Mouse (Mus musculus) heart, embryonic 16.5 days (tissue): ENCODE data around the gene Tacc3. TPM values are rescaled to one million over a fixed set of nuclear protein-coding genes. Genes with fewer than 3 reads are reported as not detected.

Experiments
- ATAC-seq: fragments of 200-750 bp; cut with Nextera tagmentation; replicated peaks from 2 replicates; pipeline ENCODE4 v1.8.0; 2017; ENCODE audit warnings: moderate number of reproducible peaks; ENCODE audit not compliant: insufficient read depth, low FRiP score; ENCODE audit errors: extremely low read depth
- H3K27ac ChIP-seq: fragments of 300-500 bp; sonication (generic); 2 replicates; pipeline ENCODE4 v1.5.1; 2014; ENCODE audit warnings: mild to moderate bottlenecking, low read length, control low read depth, moderate library complexity
- H3K27me3 ChIP-seq: fragments of 300-500 bp; sonication (generic); 2 replicates; pipeline ENCODE4 v1.6.1; 2014; ENCODE audit warnings: low read length, mixed read lengths; ENCODE audit not compliant: control insufficient read depth, insufficient read depth
- H3K36me3 ChIP-seq: fragments of 300-500 bp; sonication (generic); 2 replicates; pipeline ENCODE4 v1.6.1; 2014; ENCODE audit not compliant: control insufficient read depth, insufficient read depth
- H3K4me1 ChIP-seq: fragments of 300-500 bp; sonication (generic); 2 replicates; pipeline ENCODE4 v1.6.1; 2014; ENCODE audit warnings: low read length, mixed read lengths; ENCODE audit not compliant: control insufficient read depth, insufficient read depth
- H3K4me2 ChIP-seq: fragments of 300-500 bp; sonication (generic); 2 replicates; pipeline ENCODE4 v1.6.1; 2014; ENCODE audit warnings: low read depth, mild to moderate bottlenecking, control low read depth, low read length
- H3K4me3 ChIP-seq: fragments of 300-500 bp; sonication (generic); 2 replicates; pipeline ENCODE4 v1.5.1; 2014; ENCODE audit warnings: mild to moderate bottlenecking, control low read depth, low read length
- H3K9ac ChIP-seq: fragments of 300-500 bp; sonication (generic); 2 replicates; pipeline ENCODE4 v1.6.1; 2014; ENCODE audit warnings: low read length, control low read depth
- H3K9me3 ChIP-seq: fragments of 300-500 bp; sonication (generic); replicated peaks from 2 replicates; pipeline ENCODE4 v1.6.1; 2016; ENCODE audit warnings: low read length; ENCODE audit not compliant: control insufficient read depth
- WGBS: fragments of 180-500 bp; shearing (Covaris S2); extraction: QIAGEN DNeasy Blood & Tissue Kit; methylation state at CpG from one replicate; pipeline ENCODE4 v1.1.7; 2014; 5-methylcytosine and 5-hydroxymethylcytosine counted together
- polyA plus RNA-seq: library from polyadenylated mRNA; unstranded; fragments of >200 nt; fragmentation: Nextera tagmentation; extraction: Ambion mirVana; gene quantifications from 2 replicates; pipeline ENCODE4 v1.2.1, GENCODE M21; 2015

Tacc3 gene
- polyA plus RNA-seq, 1 experiment from 2014 or later = 122 TPM

GRCm38 (mm10) chr5:33696430-33696829, 38.5 kb downstream of the Tacc3 start:
- no peak for ATAC-seq
- Histone ChIP-seq H3K27ac (no peak overlapping the region), H3K36me3 (no peaks in the 10 kb centered on the region), H3K4me1 (peaks cover 24% of the 10 kb centered on the region), H3K4me3 (no peak overlapping the region), H3K9me3 (no peaks in the 10 kb centered on the region), H3K9ac (no peak overlapping the region), H3K4me2 (no peak overlapping the region), H3K27me3 (peaks cover 21% of the 10 kb centered on the region)
- WGBS = 82% methylated on average over 5 of the region's 5 CpGs

- 64% methylated on average over 1 of the region's 1 CpGs for WGBS
- no peak overlapping the region for H3K9ac ChIP-seq
- no peak overlapping the region for H3K4me3 ChIP-seq
- peaks cover 20% of the 10 kb centered on the region for H3K4me1 ChIP-seq
- H3K9me3 ChIP-seq = no peaks in the 10 kb centered on the region
- H3K27ac ChIP-seq = no peak overlapping the region
- no peak for ATAC-seq
- H3K4me2 ChIP-seq = no peak overlapping the region
- peaks cover 21% of the 10 kb centered on the region for H3K27me3 ChIP-seq
- no peaks in the 10 kb centered on the region for H3K36me3 ChIP-seq
Observed at GRCm38 (mm10) chr5:33697534-33697933, 39.6 kb downstream of the Tacc3 start.

- H3K27ac ChIP-seq = no peak overlapping the region
- no peaks in the 10 kb centered on the region for H3K36me3 ChIP-seq
- peaks cover 16% of the 10 kb centered on the region for H3K4me1 ChIP-seq
- H3K4me3 ChIP-seq = no peak overlapping the region
- H3K4me2 ChIP-seq = no peak overlapping the region
- H3K9ac ChIP-seq = no peak overlapping the region
- peaks cover 21% of the 10 kb centered on the region for H3K27me3 ChIP-seq
- WGBS = 39% methylated on average over 13 of the region's 13 CpGs
- no peak for ATAC-seq
- H3K9me3 ChIP-seq = no peaks in the 10 kb centered on the region
Observed at GRCm38 (mm10) chr5:33697947-33698512, 40.1 kb downstream of the Tacc3 start.

- Histone ChIP-seq H3K4me2 (no peak overlapping the region), H3K4me3 (no peak overlapping the region), H3K27ac (no peak overlapping the region), H3K9me3 (no peaks in the 10 kb centered on the region), H3K27me3 (peaks cover 21% of the 10 kb centered on the region), H3K9ac (no peak overlapping the region), H3K4me1 (peaks cover 16% of the 10 kb centered on the region), H3K36me3 (no peaks in the 10 kb centered on the region)
- no peak for ATAC-seq
- WGBS = 94% methylated on average over 5 of the region's 5 CpGs
Observed at GRCm38 (mm10) chr5:33698669-33699068, 40.7 kb downstream of the Tacc3 start.

- 23% methylated on average over 13 of the region's 13 CpGs for WGBS
- Histone ChIP-seq H3K9me3 (no peaks in the 10 kb centered on the region), H3K36me3 (no peaks in the 10 kb centered on the region), H3K9ac (no peak overlapping the region), H3K4me1 (peaks cover 15% of the 10 kb centered on the region), H3K4me2 (no peak overlapping the region), H3K27me3 (peaks cover 13% of the 10 kb centered on the region), H3K27ac (no peak overlapping the region), H3K4me3 (no peak overlapping the region)
- no peak for ATAC-seq
Observed at GRCm38 (mm10) chr5:33700010-33700409, 42.1 kb downstream of the Tacc3 start.

- H3K4me2 ChIP-seq = no peak overlapping the region
- H3K9ac ChIP-seq = no peak overlapping the region
- H3K4me3 ChIP-seq = no peak overlapping the region
- 81% methylated on average over 11 of the region's 11 CpGs for WGBS
- no peak overlapping the region for H3K27ac ChIP-seq
- H3K4me1 ChIP-seq = peaks cover 22% of the 10 kb centered on the region
- H3K36me3 ChIP-seq = no peaks in the 10 kb centered on the region
- no peak for ATAC-seq
- H3K27me3 ChIP-seq = peaks cover under 1% of the 10 kb centered on the region; the same call in 1 of the 2 replicates
- H3K9me3 ChIP-seq = no peaks in the 10 kb centered on the region
Observed at GRCm38 (mm10) chr5:33701832-33702231, 43.9 kb downstream of the Tacc3 start.

- 61% methylated on average over 8 of the region's 8 CpGs for WGBS
Observed at GRCm38 (mm10) chr5:33703999-33704398, 46.1 kb downstream of the Tacc3 start.

GRCm38 (mm10) chr5:33704945-33705611, 47.1 kb downstream of the Tacc3 start:
- Histone ChIP-seq H3K27me3 (no peaks in the 10 kb centered on the region), H3K4me2 (no peak overlapping the region), H3K4me3 (no peak overlapping the region), H3K9me3 (no peaks in the 10 kb centered on the region), H3K27ac (no peak overlapping the region), H3K9ac (0 out of 2 replicates have a peak overlapping the region, but pooled peaks have one; percentile 5), H3K36me3 (no peaks in the 10 kb centered on the region), H3K4me1 (peaks cover 18% of the 10 kb centered on the region)
- 8% methylated on average over 11 of the region's 11 CpGs for WGBS
- no peak for ATAC-seq

More at GRCm38 (mm10) chr5:33703999-33704398, 46.1 kb downstream of the Tacc3 start:
- Histone ChIP-seq H3K27me3 (no peaks in the 10 kb centered on the region), H3K27ac (no peak overlapping the region), H3K9me3 (no peaks in the 10 kb centered on the region), H3K36me3 (no peaks in the 10 kb centered on the region), H3K4me3 (no peak overlapping the region), H3K9ac (no peak overlapping the region), H3K4me1 (peaks cover 23% of the 10 kb centered on the region), H3K4me2 (no peak overlapping the region)
- ATAC-seq = no peak

- Histone ChIP-seq H3K27ac (no peak overlapping the region), H3K9ac (0 out of 2 replicates have a peak overlapping the region, but pooled peaks have one; percentile 5), H3K4me1 (peaks cover 16% of the 10 kb centered on the region), H3K4me2 (no peak overlapping the region), H3K4me3 (no peak overlapping the region), H3K27me3 (no peaks in the 10 kb centered on the region), H3K36me3 (no peaks in the 10 kb centered on the region), H3K9me3 (no peaks in the 10 kb centered on the region)
- 36% methylated on average over 9 of the region's 9 CpGs for WGBS
- 0 out of 2 replicates have a peak, but pooled peaks have one; percentile 3 for ATAC-seq
Observed at GRCm38 (mm10) chr5:33705612-33706349, 47.9 kb downstream of the Tacc3 start.
